Mouse (Mus musculus): ENCODE measurements around the gene Ano2. TPM values are rescaled to one million over a fixed set of nuclear protein-coding genes. Genes with fewer than 3 reads are reported as not detected.

The Ano2 gene
- polyA plus RNA-seq, 1 experiment = not detected

- Histone ChIP-seq H3K4me3 (no peak overlapping the region), H3K79me2 (ENCODE audit: control insufficient read depth, insufficient read depth) (no peaks in the 10 kb centered on the region), H3K36me3 (ENCODE audit: control insufficient read depth, insufficient read depth) (no peaks in the 10 kb centered on the region), H3ac (ENCODE audit: control insufficient read depth, insufficient read length) (no peak overlapping the region), H3K4me2 (ENCODE audit: low read depth) (no peak overlapping the region), H3K27me3 (ENCODE audit: control insufficient read depth, insufficient read depth, insufficient read length) (no peaks in the 10 kb centered on the region)
- TF ChIP-seq USF1 (IDR thresholded peaks at IDR 0.05; ENCODE audit: low read depth) = no peak
- TF ChIP-seq MAX (IDR thresholded peaks at IDR 0.05; ENCODE audit: low read depth) = no peak
- TF ChIP-seq POLR2AphosphoS2 (IDR thresholded peaks at IDR 0.05; ENCODE audit: insufficient read length, low read depth) = no peak
- no peak for TF ChIP-seq REST (IDR thresholded peaks at IDR 0.05; ENCODE audit: insufficient read depth, insufficient read length)
- no peak for TF ChIP-seq MYOD1 (IDR thresholded peaks at IDR 0.05; ENCODE audit: control insufficient read depth in 1 of 3, insufficient read length in 2 of 3, low read depth in 2 of 3)
- no peak for TF ChIP-seq CEBPB (IDR thresholded peaks at IDR 0.05; ENCODE audit: insufficient read depth, poor library complexity, severe bottlenecking)
- TF ChIP-seq TCF12 (IDR thresholded peaks at IDR 0.05; ENCODE audit: insufficient read depth, poor library complexity, severe bottlenecking) = no peak
- TF ChIP-seq SRF (IDR thresholded peaks at IDR 0.05; ENCODE audit: control insufficient read depth, insufficient read length, low read depth) = no peak
- no peak for TF ChIP-seq E2F4 (IDR thresholded peaks at IDR 0.05; ENCODE audit: insufficient read depth)
- no peak for TF ChIP-seq TCF3 (IDR thresholded peaks at IDR 0.05; ENCODE audit: insufficient read length, low read depth)
- TF ChIP-seq MYOG (IDR thresholded peaks at IDR 0.05; ENCODE audit: control insufficient read depth in 1 of 3, insufficient read depth in 1 of 3, insufficient read length in 2 of 3, low read depth in 2 of 3) = no peak
- TF ChIP-seq POLR2A (IDR thresholded peaks at IDR 0.05; ENCODE audit: insufficient read length, low read depth) = no peak
Measured at GRCm38 (mm10) chr6:125841284-125841683, 151.1 kb downstream of the Ano2 start.

- Histone ChIP-seq H3K36me3 (ENCODE audit: control insufficient read depth, insufficient read depth) (no peaks in the 10 kb centered on the region), H3K79me2 (ENCODE audit: control insufficient read depth, insufficient read depth) (no peaks in the 10 kb centered on the region), H3K4me2 (ENCODE audit: low read depth) (no peak overlapping the region), H3ac (ENCODE audit: control insufficient read depth, insufficient read length) (no peak overlapping the region), H3K4me3 (no peak overlapping the region), H3K27me3 (ENCODE audit: control insufficient read depth, insufficient read depth, insufficient read length) (no peaks in the 10 kb centered on the region)
- TF ChIP-seq MAX (IDR thresholded peaks at IDR 0.05; ENCODE audit: low read depth) (no peak), E2F4 (IDR thresholded peaks at IDR 0.05; ENCODE audit: insufficient read depth) (no peak), TCF3 (IDR thresholded peaks at IDR 0.05; ENCODE audit: insufficient read length, low read depth) (no peak)
Measured at GRCm38 (mm10) chr6:125851196-125851595, 161.0 kb downstream of the Ano2 start.

DNA sequence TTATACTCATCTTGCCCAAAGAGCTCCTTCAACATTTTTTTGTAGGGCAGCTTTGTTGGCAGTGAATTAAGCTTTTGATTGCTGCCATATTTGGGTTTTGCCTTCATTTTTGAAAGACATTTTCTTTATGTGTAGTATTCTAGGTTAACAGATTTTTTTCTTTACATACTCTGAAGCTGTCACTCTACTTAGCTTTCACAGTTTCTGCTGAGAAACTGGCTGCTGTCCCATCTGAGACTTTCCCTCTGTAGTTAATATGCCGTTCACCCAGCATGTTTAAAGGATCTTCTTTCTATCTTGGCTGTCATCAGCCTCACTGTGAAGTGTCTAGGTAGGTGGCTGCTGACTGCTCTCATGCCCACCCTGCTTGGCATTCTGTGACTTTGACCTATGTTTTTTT is 168.1 kb downstream of the Ano2 start:
- Histone ChIP-seq H3K27me3 (ENCODE audit: control insufficient read depth, insufficient read depth, insufficient read length) (no peaks in the 10 kb centered on the region), H3K79me2 (ENCODE audit: control insufficient read depth, insufficient read depth) (no peaks in the 10 kb centered on the region), H3K4me3 (no peak overlapping the region), H3ac (ENCODE audit: control insufficient read depth, insufficient read length) (no peak overlapping the region), H3K4me2 (ENCODE audit: low read depth) (no peak overlapping the region), H3K36me3 (ENCODE audit: control insufficient read depth, insufficient read depth) (no peaks in the 10 kb centered on the region)
- no peak for TF ChIP-seq POLR2A (IDR thresholded peaks at IDR 0.05; ENCODE audit: insufficient read length, low read depth)
- no peak for TF ChIP-seq REST (IDR thresholded peaks at IDR 0.05; ENCODE audit: insufficient read depth, insufficient read length)
- no peak for TF ChIP-seq MYOD1 (IDR thresholded peaks at IDR 0.05; ENCODE audit: control insufficient read depth in 1 of 3, insufficient read length in 2 of 3, low read depth in 2 of 3)
- no peak for TF ChIP-seq POLR2AphosphoS2 (IDR thresholded peaks at IDR 0.05; ENCODE audit: insufficient read length, low read depth)
- no peak for TF ChIP-seq E2F4 (IDR thresholded peaks at IDR 0.05; ENCODE audit: insufficient read depth)
- no peak for TF ChIP-seq CEBPB (IDR thresholded peaks at IDR 0.05; ENCODE audit: insufficient read depth, poor library complexity, severe bottlenecking)
- no peak for TF ChIP-seq USF1 (IDR thresholded peaks at IDR 0.05; ENCODE audit: low read depth)
- TF ChIP-seq TCF12 (IDR thresholded peaks at IDR 0.05; ENCODE audit: insufficient read depth, poor library complexity, severe bottlenecking) = no peak
- TF ChIP-seq MYOG (IDR thresholded peaks at IDR 0.05; ENCODE audit: control insufficient read depth in 1 of 3, insufficient read depth in 1 of 3, insufficient read length in 2 of 3, low read depth in 2 of 3) = no peak
- TF ChIP-seq MAX (IDR thresholded peaks at IDR 0.05; ENCODE audit: low read depth) = no peak
- TF ChIP-seq TCF3 (IDR thresholded peaks at IDR 0.05; ENCODE audit: insufficient read length, low read depth) = no peak
- TF ChIP-seq SRF (IDR thresholded peaks at IDR 0.05; ENCODE audit: control insufficient read depth, insufficient read length, low read depth) = no peak

GRCm38 (mm10) chr6:125868516-125868915 is 178.3 kb downstream of the Ano2 start:
- Histone ChIP-seq H3K79me2 (ENCODE audit: control insufficient read depth, insufficient read depth) (no peaks in the 10 kb centered on the region), H3K27me3 (ENCODE audit: control insufficient read depth, insufficient read depth, insufficient read length) (no peaks in the 10 kb centered on the region), H3K36me3 (ENCODE audit: control insufficient read depth, insufficient read depth) (no peaks in the 10 kb centered on the region), H3K4me2 (ENCODE audit: low read depth) (no peak overlapping the region), H3ac (ENCODE audit: control insufficient read depth, insufficient read length) (no peak overlapping the region), H3K4me3 (no peak overlapping the region)
- TF ChIP-seq USF1 (IDR thresholded peaks at IDR 0.05; ENCODE audit: low read depth) (no peak), SRF (IDR thresholded peaks at IDR 0.05; ENCODE audit: control insufficient read depth, insufficient read length, low read depth) (no peak), REST (IDR thresholded peaks at IDR 0.05; ENCODE audit: insufficient read depth, insufficient read length) (no peak), MAX (IDR thresholded peaks at IDR 0.05; ENCODE audit: low read depth) (no peak), CEBPB (IDR thresholded peaks at IDR 0.05; ENCODE audit: insufficient read depth, poor library complexity, severe bottlenecking) (no peak), TCF12 (IDR thresholded peaks at IDR 0.05; ENCODE audit: insufficient read depth, poor library complexity, severe bottlenecking) (no peak), MYOD1 (IDR thresholded peaks at IDR 0.05; ENCODE audit: control insufficient read depth in 1 of 3, insufficient read length in 2 of 3, low read depth in 2 of 3) (no peak), E2F4 (IDR thresholded peaks at IDR 0.05; ENCODE audit: insufficient read depth) (no peak), MYOG (IDR thresholded peaks at IDR 0.05; ENCODE audit: control insufficient read depth in 1 of 3, insufficient read depth in 1 of 3, insufficient read length in 2 of 3, low read depth in 2 of 3) (no peak), POLR2AphosphoS2 (IDR thresholded peaks at IDR 0.05; ENCODE audit: insufficient read length, low read depth) (no peak), TCF3 (IDR thresholded peaks at IDR 0.05; ENCODE audit: insufficient read length, low read depth) (no peak)

DNA sequence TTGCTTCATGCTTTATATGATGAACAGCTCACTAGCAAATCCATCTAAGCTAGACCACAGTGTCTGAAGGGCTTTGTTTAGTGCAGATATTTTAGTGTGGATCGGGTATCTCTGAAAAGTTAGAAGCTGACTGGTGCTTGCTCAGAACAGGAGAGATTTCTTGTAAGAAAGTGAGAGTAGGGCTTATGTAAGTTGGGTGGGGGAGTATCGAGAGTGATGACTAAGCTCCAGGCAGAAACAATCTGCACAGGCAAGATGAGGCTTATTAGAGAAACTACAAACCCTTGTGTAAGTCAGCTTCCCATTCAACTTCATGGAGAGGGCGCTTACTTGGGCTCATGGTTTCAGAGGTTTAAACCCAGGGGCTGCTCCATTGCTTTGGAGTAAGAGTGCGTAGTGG is 181.3 kb downstream of the Ano2 start:
- Histone ChIP-seq H3K79me2 (ENCODE audit: control insufficient read depth, insufficient read depth) (no peaks in the 10 kb centered on the region), H3K4me3 (no peak overlapping the region), H3K36me3 (ENCODE audit: control insufficient read depth, insufficient read depth) (no peaks in the 10 kb centered on the region), H3K27me3 (ENCODE audit: control insufficient read depth, insufficient read depth, insufficient read length) (no peaks in the 10 kb centered on the region), H3K4me2 (ENCODE audit: low read depth) (no peak overlapping the region), H3ac (ENCODE audit: control insufficient read depth, insufficient read length) (no peak overlapping the region)
- no peak for TF ChIP-seq E2F4 (IDR thresholded peaks at IDR 0.05; ENCODE audit: insufficient read depth)
- no peak for TF ChIP-seq REST (IDR thresholded peaks at IDR 0.05; ENCODE audit: insufficient read depth, insufficient read length)
- no peak for TF ChIP-seq TCF3 (IDR thresholded peaks at IDR 0.05; ENCODE audit: insufficient read length, low read depth)
- TF ChIP-seq TCF12 (IDR thresholded peaks at IDR 0.05; ENCODE audit: insufficient read depth, poor library complexity, severe bottlenecking) = no peak
- TF ChIP-seq MYOD1 (IDR thresholded peaks at IDR 0.05; ENCODE audit: control insufficient read depth in 1 of 3, insufficient read length in 2 of 3, low read depth in 2 of 3) = no peak
- TF ChIP-seq CEBPB (IDR thresholded peaks at IDR 0.05; ENCODE audit: insufficient read depth, poor library complexity, severe bottlenecking) = no peak
- TF ChIP-seq POLR2AphosphoS2 (IDR thresholded peaks at IDR 0.05; ENCODE audit: insufficient read length, low read depth) = no peak
- no peak for TF ChIP-seq USF1 (IDR thresholded peaks at IDR 0.05; ENCODE audit: low read depth)
- TF ChIP-seq MAX (IDR thresholded peaks at IDR 0.05; ENCODE audit: low read depth) = no peak
- TF ChIP-seq SRF (IDR thresholded peaks at IDR 0.05; ENCODE audit: control insufficient read depth, insufficient read length, low read depth) = no peak
- no peak for TF ChIP-seq POLR2A (IDR thresholded peaks at IDR 0.05; ENCODE audit: insufficient read length, low read depth)
- TF ChIP-seq MYOG (IDR thresholded peaks at IDR 0.05; ENCODE audit: control insufficient read depth in 1 of 3, insufficient read depth in 1 of 3, insufficient read length in 2 of 3, low read depth in 2 of 3) = no peak

Measured in myocyte (in vitro differentiated cells).